Mouse (Mus musculus): ENCODE measurements at regions not wholly inside any gene's neighbourhood (a gene's known extent, or its start where the extent isn't known, plus 50 kb on each side); places are given as distances from the start of the nearest gene placed in this dataset.

GRCm38 (mm10) chr4:75801156-75801555 is 523.1 kb upstream of the Dmac1 start:
- TF ChIP-seq CTCF (IDR thresholded peaks at IDR 0.05; ENCODE audit: extremely low read depth, insufficient read length, insufficient replicate concordance, low read depth, low read length) = no peak
- no peak for TF ChIP-seq POLR2A (IDR thresholded peaks at IDR 0.05; ENCODE audit: low read depth, low read length)

Measured in small intestine, adult 2 months (tissue).